Mouse (Mus musculus) heart, postnatal 4 days (tissue): ENCODE data around the gene Apol11b. TPM values are rescaled to one million over a fixed set of nuclear protein-coding genes. Genes with fewer than 3 reads are reported as not detected.
"Not testable (repeated sequence)": the region's sequence is repeated elsewhere in the genome, so short reads cannot be mapped to it uniquely, and the experiment has no call there.

Source experiments
- DNase-seq: peaks from one replicate; pipeline ENCODE4 v3.0.0; 2021
- total RNA-seq, 2 experiments: library from RNA; stranded (reverse); gene quantifications; 2 replicates each; pipeline ENCODE4 v1.2.3; 2021

Gene Apol11b
- under 1 TPM; 0.29 to 0.41 TPM for total RNA-seq

- not testable (repeated sequence) for DNase-seq
Measured at GRCm38 (mm10) chr15:77643176-77643575, at the start of gene Apol11b. TSS of gene Apol11b (minus strand) at chr15:77643286.

DNA sequence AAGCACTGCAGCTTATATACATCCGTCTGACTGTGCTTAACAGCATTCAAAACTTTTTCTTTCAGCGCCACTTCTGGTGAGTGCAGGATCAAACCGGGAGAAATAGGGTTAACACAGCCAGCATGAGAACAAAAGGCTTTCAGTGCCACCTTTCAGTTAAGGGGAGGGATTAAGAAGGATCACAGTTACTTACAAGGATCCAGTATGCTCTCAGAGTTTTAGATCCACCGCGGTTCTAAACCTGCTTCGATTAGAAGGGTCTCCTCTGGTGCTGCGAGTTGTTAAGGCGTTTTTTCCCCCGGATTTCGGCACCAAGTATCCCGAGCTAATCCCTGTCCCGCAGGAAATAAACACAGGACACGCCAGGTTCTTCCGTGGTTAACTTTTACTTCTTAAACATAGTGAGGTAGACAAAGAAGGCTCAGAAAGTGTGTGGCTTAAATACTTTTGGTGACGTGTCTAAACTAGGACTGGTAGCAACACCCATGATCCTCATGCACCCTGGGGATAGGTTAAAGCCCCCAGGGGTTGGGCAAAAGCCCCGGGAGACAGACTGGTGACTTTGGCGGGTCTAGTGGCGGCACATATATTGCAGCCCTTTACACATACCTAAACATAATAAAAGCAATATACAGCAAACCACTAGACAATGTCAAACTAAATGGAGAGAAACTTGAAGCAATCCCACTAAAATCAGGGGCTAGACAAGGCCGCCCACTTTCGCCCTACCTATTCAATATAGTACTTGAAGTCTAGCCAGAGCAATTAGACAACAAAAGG is 48.6 kb upstream of the Apol11b start:
- DNase-seq: not testable (repeated sequence)

DNA sequence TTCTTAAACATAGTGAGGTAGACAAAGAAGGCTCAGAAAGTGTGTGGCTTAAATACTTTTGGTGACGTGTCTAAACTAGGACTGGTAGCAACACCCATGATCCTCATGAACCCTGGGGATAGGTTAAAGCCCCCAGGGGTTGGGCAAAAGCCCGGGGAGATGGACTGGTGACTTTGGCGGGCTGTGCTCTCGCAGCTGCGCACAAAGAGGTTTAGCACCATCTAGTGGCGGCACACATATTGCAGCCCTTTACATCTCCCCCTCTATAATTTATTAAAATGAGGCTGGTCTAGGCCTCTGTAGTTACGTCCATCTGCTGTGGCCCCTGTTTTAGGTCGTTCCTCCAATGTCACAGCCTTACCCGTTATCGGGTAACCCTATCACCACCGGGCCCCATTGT is 40.9 kb upstream of the Apol11b start:
- peak; percentile 71 for DNase-seq

DNA sequence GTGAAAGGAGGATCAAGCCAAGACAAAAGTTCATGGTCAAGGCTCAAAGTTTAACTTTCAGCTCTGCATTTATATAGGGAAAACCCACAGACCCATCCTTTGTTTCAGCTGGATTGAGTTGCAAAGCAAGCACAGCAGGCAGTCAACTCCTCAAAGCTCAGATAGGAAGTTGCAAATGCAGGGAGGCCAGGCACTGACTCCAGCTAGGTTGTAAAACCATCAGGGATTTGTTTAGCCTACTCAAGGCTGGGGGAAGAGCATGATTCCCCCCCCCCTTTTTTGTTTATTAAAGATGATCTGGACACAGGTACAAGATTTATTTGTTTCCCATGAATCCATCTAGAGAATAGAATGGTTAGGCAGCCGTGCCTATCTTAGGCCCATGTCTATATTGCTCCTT is 31.0 kb upstream of the Apol11b start:
- not testable (repeated sequence) for DNase-seq

DNA sequence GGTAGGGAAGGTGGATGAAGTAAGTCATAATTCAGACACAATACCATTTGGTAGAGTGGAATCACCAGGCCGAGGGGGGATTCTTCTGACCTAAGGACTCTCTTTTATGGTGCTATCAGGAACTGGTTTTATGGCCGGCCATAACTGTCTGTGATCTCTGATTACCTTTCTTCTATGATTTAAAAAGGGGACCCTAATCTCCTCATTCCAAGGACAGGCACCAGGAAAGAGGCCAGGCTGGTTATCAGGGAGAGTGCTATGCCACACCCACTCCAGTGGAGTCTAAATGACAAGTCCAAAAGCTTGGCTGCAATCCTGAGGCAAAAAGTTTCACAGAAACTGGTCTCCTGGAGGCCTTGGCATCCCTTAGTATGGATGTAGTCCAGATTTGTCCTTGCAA is 18.8 kb upstream of the Apol11b start:
- not testable (repeated sequence) for DNase-seq

DNA sequence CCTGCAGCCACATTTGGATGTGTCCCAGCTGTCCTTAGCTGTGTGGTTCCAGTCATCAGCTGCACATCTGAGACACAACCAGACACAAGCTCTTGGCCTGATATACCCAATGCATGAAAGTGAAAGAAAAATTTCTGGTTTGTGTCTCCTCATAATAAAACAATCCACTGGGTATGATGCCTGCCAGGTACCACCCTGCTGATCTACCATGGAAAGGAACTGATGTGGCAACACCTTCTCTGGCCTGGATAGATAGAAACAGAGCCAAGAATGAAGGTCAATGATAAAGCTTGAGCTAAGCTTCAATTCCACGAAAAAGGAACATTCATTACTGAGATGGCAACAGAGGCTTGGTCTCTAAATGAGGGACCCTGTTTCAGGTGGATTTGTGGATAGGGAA is 16.7 kb upstream of the Apol11b start:
- not testable (repeated sequence) for DNase-seq

DNA sequence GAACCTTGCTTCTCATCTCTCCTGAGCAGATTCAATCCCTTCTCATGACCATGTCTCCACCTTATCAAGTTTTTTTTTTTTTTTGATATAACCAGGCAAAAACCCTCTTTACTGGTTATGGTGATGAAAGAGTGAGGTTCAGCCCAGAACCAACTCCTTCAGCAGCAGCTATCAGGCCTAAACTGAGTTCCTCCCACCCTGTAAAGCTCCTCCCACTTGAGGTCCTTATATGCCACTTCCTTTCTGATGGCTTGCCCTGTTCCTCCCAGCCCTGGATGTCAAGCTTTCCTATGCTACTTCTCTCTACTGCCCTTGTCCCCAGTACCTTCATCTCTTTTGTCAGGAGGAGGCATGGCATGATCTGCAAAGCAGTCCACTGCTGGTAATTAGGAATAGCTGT is 8.1 kb upstream of the Apol11b start:
- not testable (repeated sequence) for DNase-seq

GRCm38 (mm10) chr15:77629822-77630221 is 13.3 kb downstream of the Apol11b start:
- not testable (repeated sequence) for DNase-seq

GRCm38 (mm10) chr15:77628647-77629046 is 14.4 kb downstream of the Apol11b start:
- DNase-seq: peak; percentile 15

DNA sequence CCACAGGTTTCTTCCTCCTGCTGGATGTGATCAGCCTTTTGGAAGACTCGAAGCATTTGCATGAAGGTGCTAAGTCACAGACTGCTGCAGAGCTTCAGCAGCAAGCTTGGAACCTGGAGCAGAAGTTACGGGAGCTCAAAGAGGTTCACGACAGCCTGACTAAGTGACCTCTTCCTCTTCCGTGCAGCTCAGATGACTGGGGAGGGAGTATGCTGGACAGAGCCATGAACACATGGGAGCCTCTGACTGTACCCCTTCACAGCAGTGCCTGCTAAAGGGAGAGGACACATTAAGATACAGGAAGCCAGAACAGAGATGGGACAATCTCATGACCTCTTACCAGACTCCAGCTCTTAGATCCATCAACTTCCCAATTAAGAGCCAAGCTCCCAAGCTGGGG is 16.6 kb downstream of the Apol11b start:
- DNase-seq: not testable (repeated sequence)

DNA sequence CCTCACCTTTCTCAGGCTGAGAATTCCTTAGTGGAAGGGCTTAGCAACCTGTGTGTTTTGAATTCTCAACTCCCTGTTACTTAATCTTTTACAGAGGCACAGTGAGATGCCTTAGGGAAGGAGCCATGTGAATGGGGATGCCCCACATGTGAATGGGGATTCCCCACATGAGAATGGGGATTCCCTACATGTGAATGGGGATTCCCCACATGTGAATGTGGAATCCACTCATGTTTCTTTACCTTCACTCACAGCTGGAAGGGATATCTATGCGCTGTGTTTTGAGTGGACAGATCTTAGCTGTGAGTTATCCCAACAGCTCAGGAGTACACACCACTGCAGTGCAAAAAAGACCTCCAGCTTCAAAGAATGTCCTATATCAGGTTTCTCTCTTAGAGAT is 18.4 kb downstream of the Apol11b start:
- DNase-seq: no peak

- DNase-seq: no peak
Measured at GRCm38 (mm10) chr15:77606069-77606468, 37.0 kb downstream of the Apol11b start.

GRCm38 (mm10) chr15:77598958-77599357 is 44.1 kb downstream of the Apol11b start, which contains the start of gene Gm36245:
TSS of gene Gm36245 (plus strand) at chr15:77599258.
- no peak for DNase-seq

- DNase-seq: no peak
Measured at GRCm38 (mm10) chr15:77598429-77598828, 44.7 kb downstream of the Apol11b start.

GRCm38 (mm10) chr15:77595961-77596360 is 47.1 kb downstream of the Apol11b start, which contains the start of gene Apol10b:
TSS of gene Apol10b (minus strand) at chr15:77596125.
- DNase-seq: no peak

DNA sequence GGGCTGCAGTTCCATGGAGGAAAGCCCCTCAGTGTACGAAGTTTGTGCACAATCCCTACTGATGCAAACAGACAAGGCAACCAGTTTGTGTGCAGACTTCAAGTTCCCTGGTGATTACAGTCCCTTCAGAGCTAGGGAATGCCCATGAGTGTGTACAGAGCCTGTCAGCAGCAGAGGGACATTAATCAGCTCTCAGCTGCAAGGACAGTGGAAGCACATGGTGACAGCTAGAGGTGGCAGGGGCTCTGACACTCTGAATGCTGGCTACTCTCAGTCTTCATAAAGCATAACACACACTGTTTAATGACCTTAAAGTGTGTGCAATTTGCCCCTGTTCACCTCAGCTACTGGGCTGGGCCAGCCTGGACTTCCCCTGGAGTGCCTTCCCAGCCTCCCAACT is 49.5 kb downstream of the Apol11b start:
- DNase-seq: no peak

DNA sequence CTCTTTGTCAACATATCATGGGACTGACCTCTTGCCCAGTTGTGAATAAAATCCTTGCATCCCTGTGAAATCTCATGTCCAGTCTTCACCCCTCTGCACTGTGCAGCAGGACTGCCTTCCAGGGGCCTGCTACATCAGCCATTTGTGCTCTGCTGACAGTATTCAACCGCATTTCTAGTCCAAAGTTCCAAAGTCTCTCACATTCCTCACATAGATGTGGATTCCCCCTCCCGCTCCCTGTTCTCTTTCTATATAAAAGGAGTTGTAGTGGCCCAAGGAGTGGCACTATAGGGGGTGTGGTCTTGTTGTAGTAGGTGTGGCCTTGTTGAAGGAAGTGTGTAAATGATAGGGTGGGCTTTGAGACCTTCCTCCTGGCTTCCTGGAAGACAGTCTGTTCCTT is 52.2 kb downstream of the Apol11b start:
- DNase-seq: no peak

GRCm38 (mm10) chr15:77588981-77589380 is 54.1 kb downstream of the Apol11b start:
- DNase-seq: no peak

DNA sequence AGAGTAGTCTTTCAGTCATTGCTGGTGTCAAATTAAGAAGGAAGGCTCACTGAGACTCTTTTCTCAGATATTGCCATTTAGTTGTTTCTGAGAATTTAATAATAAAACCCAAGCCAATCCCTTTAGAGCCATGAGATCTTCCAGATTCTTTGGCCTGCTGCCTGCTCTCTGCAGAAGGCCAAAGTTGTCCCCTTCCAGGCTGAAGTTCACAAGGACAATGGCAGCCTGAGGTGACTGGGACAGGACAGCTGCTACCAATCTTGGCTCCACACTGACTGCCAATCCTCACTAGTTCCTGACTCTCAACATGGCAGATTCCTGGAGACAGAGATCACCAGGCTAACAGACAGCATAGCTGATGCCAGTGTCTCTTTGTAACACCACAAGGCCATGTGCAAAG is 56.1 kb downstream of the Apol11b start:
- DNase-seq: peak; percentile 51

Other genes starting within 250 kb of the Apol11b start
- under 1 TPM in 1 of 2 experiments, not detected in 1; 0.12 TPM for gene Apol7a, start 244.2 kb downstream of the Apol11b start, total RNA-seq
- gene Apol9a, start 232.2 kb downstream of the Apol11b start, total RNA-seq: under 1 TPM; 0.21 to 0.23 TPM
- not detected for gene Apol7b, start 195.8 kb downstream of the Apol11b start, total RNA-seq
- not detected for gene Apol10a, start 166.2 kb downstream of the Apol11b start, total RNA-seq
- not detected for gene Apol11a, start 135.0 kb downstream of the Apol11b start, total RNA-seq
- not detected for gene Apol7c, start 110.0 kb downstream of the Apol11b start, total RNA-seq
- gene 1700025B11Rik, start 81.4 kb downstream of the Apol11b start, total RNA-seq: not detected
- not detected for gene Apol10b, start 47.2 kb downstream of the Apol11b start, total RNA-seq
- not detected for gene Gm36245, start 44.0 kb downstream of the Apol11b start, total RNA-seq
- gene Apol7e, start 55.6 kb upstream of the Apol11b start, total RNA-seq: under 1 TPM in 1 of 2 experiments, not detected in 1; 0.12 TPM
- under 1 TPM in 1 of 2 experiments, not detected in 1; 0.41 TPM for gene Apol9b, start 85.8 kb upstream of the Apol11b start, total RNA-seq
- under 1 TPM; 0.17 to 0.38 TPM for gene Apol8, start 113.7 kb upstream of the Apol11b start, total RNA-seq
- gene Myh9, start 198.9 kb upstream of the Apol11b start, total RNA-seq: 100 to 1,000 TPM; 219 to 228 TPM